Mouse (Mus musculus) olfactory bulb, adult 2 months (tissue): ENCODE data around the gene Ms4a5.

ENCODE experiments used
- CTCF ChIP-seq: fragments of 200-500 bp; IDR thresholded peaks from 2 replicates; pipeline ENCODE4 v1.5.1; 2012; ENCODE audit warnings: low read depth, mild to moderate bottlenecking, low read length, moderate library complexity; ENCODE audit not compliant: insufficient read depth
- POLR2A ChIP-seq: fragments of 200-500 bp; IDR thresholded peaks from 2 replicates; pipeline ENCODE4 v1.6.1; 2012; ENCODE audit warnings: mild to moderate bottlenecking, low read depth, low read length, moderate library complexity; ENCODE audit not compliant: insufficient read depth

DNA sequence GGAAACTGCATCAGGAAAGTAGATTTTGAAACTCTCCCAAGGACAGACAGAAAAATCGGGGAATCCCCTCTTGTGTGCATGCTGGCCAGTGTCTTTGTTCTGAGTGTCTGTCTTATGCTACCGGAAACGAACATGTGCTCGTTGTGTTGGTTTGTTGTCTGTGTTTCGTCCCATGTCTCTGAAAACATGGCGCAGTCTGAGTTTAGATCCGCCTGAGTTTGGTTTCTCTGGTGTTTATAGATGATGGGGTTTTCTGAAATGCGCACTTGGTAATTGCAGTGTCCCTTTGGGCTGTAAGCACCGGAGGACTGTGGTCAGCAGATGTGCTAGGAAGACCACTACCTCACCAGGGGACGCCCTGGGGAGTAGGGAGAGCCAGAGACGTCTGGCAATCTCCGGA is 9.3 kb upstream of the Ms4a5 start:
- TF ChIP-seq POLR2A (no peak), CTCF (no peak)
